Mouse (Mus musculus) ovary, adult 18-20 months (tissue): ENCODE results near the gene Liph.
A peak's percentile ranks its signal among the peaks of the same experiment; 100 is the strongest.
"Not testable (repeated sequence)": the region's sequence is repeated elsewhere in the genome, so short reads cannot be mapped to it uniquely, and the experiment has no call there.

Experiments
- DNase-seq: peaks from one replicate; pipeline ENCODE4 v3.0.0; 2022; ENCODE audit warnings: low spot score, mixed read lengths

Gene Liph

GRCm38 (mm10) chr16:21976203-21976602, 19.3 kb downstream of the Liph start:
- DNase-seq, result no peak

DNA sequence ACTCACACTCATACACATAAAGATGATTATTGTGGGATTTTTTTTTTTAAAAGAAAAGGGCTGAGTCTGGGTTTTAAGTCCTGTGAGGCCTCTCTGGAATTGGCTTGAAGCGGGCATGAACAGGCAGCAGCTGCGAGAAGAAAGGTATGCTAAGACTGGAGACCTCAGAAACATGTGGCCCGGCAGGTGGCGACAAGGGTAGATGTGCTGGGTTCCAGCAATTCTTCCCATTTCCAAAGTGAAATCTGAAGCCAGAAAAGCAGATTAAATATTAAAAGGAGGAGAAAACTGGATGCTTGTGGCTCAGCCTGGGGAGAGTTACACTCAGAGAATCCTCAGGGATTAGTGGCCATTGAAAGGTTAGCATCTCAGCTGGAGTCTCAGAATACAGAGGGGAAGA, 24.0 kb downstream of the Liph start:
- no peak for DNase-seq

DNA sequence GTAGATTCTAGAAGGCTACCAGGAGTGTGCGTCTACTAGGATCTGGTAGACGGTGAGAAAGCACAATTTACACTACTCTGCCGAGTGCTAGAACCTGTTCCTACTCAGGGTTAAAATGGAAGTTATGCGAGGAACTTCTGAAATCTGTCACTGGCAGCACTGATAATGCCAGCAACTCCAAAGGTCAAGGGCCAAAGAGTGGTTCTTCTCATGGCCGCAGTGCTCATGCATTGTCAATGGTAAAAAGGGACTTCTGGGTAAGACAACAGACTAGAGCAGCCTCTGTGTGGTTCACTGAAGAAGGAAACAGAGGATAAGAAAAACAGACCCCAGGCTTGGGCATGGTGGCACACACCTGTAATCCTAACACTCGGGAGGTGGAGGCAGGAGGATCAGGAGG, 24.9 kb downstream of the Liph start:
- no peak for DNase-seq

- DNase-seq, result no peak
Measured at GRCm38 (mm10) chr16:21969874-21970273, 25.6 kb downstream of the Liph start.

GRCm38 (mm10) chr16:21965576-21965975, 29.9 kb downstream of the Liph start:
- no peak for DNase-seq

DNA sequence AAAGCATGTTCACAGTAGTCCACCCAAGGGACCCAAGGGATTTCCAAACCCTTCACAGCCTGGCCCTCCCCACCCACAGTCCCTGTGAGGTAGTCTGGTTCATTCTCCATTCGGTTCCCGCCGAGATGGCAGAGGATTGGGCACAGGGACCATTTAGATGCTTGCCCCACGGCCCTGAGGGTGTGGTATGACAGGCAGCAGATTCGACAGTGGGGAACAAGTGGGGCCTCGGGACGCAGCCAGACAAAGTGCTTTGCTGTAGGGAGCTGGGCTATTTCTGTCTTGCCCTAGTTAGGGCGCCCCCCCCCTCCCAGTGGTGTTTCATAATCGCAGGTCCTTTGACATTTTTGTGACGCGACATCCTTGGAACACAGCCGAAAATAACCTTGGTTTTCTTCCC, 39.9 kb downstream of the Liph start:
- no peak for DNase-seq

DNA sequence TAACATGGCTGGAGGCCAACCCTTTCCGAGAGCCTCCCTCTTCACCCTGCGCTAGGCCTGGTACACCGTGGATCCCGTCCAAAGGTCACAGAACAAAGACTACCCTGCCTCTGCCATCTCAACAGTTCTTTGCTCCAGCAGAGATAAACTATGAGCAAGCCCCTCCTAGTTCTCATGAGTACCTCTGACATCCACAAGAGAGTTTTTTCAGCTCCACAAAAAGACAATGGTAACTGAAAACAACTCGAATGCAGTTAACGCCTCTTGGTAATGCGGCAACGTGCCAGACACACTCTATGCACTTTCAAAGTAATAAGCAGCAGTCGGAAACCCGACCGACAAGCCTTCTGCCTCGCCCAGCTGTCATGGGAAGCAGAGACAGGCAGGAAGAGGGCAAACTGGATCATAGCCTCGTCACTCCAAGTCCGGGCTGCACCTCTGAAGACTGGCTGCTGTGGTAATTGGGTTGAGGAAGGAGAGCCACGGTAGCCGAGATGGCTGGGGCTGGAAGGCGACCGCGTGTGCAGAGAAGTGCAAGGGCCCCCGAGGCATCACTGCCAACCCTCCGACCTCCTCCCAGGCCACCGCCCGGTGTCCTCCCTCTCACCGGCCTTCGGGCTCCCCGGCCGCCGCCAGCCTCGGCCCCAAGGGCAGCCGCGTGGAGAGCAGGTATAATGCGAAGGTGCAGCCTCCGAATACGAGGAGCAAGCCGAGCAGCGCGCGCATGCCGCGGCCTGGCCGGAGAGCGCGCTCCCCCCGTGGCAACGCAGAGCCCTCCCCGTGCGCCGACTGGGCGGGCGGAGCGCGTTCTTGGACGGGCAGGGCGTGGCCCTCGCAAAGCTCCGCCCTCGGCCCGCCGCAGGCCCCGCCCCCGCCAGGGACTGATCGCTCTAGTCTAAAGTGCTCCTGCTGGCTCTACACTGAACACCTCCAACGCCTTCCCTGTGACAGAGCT, 48.4 kb downstream of the Liph start, which contains the start of gene Tmem41a:
Gene Tmem41a (minus strand): TSS at position 792 of the 955 bp plus-strand sequence.
- DNase-seq, result peak; percentile 81

DNA sequence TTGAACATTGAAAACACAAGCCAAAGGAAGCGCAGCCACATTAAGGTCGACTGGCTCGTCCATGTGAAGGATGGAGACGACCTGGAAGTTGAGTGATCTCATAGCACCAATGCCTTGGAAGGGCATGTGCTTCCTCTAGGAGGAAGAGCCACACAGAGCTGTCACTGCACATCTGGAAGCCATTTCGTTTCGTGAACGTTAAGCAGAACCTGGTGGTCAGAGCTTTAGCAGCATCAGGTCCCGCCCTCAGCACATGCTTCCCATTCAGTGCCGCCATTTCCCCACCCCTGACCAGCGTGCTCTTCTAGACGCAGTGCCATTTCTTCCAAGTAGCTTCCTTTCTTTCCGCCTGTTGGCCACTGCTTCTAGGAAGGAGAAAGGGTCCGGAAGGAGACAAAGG, 67.0 kb downstream of the Liph start:
- no peak for DNase-seq

- no peak for DNase-seq
Measured at GRCm38 (mm10) chr16:21916681-21917080, 78.8 kb downstream of the Liph start.

DNA sequence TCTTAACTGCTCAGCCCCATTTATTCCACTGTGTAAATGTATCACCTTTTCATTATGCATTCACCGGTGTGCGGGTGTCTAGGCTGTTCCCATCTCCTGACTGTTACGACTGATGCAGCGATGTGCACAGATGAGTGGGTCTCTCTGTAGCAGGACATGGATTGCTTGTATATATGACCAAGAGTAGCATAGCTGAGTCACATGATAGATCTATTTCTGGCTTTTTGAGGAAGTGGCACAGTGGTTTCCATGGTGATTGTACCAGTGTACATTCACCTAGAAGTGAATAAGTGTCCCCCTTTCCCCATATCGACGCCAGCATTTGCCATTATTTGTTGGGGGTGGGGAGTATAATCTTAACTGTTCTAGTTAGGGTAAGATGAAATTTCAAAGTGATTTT, 82.1 kb downstream of the Liph start:
- DNase-seq, result no peak

DNA sequence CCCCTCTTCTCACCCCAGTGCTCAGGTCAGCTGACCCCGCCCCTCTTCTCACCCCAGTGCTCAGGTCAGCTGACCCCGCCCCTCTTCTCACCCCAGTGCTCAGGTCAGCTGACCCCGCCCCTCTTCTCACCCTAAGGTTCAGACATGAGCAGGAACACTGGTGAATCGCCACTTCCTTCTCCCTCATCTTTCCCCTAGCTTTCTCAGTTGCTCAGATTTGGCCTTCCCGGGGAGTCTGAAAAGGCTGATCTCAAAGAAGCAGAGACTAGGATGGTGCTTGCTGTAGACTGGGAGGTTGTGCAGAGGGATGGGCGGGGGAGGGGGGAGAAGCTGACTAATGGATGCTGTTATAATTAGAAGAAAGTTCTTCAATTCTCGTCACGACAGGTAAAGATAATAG, 86.6 kb downstream of the Liph start:
- DNase-seq, result not testable (repeated sequence)

GRCm38 (mm10) chr16:21906902-21907301, 88.6 kb downstream of the Liph start:
- no peak for DNase-seq

- no peak for DNase-seq
Measured at GRCm38 (mm10) chr16:21905996-21906395, 89.5 kb downstream of the Liph start.

- DNase-seq, result no peak
Measured at GRCm38 (mm10) chr16:21904636-21905035, 90.8 kb downstream of the Liph start.
